Mouse (Mus musculus) activated CD4-positive, CD25-positive, alpha-beta regulatory T cell, adult 4 months (primary cell): ENCODE results near the gene Dgcr2. TPM values are rescaled to one million over a fixed set of nuclear protein-coding genes. Genes with fewer than 3 reads are reported as not detected.

Experiments used
- ATAC-seq: one replicate; pipeline ENCODE4 v1.8.0; 2017
- polyA plus RNA-seq, 2 experiments: library from polyadenylated mRNA; unstranded; fragments of 100-300 nt; shearing (Covaris generic); gene quantifications; one replicate each; pipeline ENCODE4 v1.2.1; 2017

Dgcr2 gene
- polyA plus RNA-seq, 2 experiments from 2014 or later = 17.6 to 20.8 TPM

DNA sequence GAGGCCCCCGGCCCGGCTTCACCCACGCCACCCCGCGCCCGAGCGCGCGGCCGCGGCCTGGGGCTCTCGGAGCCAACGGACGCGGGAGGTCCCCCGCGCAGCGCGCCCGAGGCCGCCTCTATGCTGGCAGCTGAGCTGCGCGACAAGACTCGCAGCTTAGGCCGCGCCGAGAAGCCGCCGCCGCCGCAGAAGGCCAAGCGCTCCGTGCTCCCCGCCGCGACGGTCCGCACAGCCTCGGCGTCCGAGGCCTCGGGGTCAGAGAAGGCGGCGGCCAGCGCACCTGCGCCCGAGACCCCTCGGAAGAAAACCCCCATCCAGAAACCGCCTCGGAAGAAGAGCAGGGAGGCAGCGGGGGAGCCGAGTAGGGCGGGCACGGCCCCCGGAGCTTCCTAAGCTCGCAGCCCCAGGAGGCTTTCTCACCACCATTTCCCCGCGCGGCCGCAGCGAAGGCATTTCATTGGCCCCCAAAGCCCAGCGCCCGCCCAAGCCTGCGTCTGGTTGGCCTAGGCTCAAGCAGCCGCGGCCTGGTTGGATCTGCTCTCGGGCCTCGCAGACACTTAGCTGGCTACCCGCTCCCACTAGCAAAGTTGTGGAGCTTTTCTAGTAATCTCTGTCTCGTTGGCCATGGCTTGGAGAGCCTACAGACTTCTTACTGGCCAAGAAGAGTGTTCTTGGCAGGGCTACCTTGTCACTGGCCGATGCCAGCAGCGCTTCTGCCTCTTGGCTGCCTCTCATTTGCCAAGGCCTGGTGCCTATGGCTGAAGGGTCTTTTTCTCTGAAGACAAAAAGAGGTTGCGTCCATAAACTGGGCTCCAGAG is 91.0 kb downstream of the Dgcr2 start:
- ATAC-seq = peak; percentile 94

DNA sequence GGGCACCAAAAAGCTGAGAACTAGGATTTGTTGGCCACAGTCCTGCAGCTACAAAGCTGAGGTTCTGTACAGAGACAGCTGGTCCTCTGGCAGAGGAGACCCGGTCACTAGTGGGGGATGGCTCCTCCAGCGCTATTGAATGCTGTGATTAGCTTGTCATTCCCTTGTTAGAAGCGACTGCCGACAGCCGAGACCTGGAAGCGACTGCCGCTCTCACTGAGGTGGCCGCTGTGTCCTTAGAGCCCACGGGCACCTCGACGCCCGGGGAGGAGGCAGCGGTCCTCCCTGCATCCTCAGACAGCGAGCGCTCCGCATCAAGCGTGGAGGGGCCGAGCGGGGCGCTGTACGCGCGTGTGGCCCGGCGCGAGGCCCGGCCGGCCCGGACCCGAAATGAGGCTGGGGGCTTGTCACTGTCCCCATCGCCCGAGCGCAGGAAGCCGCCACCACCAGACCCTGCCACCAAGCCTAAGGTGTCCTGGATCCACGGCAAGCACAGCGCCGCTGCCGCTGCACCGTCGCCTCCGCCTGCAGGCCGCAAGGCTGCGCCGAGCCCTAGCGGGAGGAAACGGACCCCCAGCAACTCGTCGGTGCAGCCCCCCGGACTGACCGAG is 91.7 kb downstream of the Dgcr2 start:
- ATAC-seq = peak; percentile 9

DNA sequence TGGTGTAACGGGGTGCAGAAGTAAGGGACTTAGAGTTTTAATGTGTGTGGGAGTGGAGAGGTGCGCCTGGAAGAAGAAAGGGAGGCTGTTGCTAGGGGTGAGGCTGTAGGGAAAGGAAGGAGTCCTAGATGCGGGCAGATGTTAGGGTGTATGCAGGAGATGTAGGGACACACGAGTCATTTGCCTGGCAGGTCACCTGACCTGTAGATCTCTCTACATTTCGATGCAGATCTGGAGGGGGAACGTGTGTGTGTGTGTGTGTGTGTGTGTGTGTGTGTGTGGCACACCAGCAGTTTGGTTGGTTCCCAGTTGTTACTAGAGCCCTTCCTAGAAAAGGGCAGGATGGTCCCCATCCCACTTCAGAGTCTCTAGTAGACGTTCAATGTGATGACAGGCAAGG is 93.4 kb downstream of the Dgcr2 start:
- ATAC-seq = no peak

DNA sequence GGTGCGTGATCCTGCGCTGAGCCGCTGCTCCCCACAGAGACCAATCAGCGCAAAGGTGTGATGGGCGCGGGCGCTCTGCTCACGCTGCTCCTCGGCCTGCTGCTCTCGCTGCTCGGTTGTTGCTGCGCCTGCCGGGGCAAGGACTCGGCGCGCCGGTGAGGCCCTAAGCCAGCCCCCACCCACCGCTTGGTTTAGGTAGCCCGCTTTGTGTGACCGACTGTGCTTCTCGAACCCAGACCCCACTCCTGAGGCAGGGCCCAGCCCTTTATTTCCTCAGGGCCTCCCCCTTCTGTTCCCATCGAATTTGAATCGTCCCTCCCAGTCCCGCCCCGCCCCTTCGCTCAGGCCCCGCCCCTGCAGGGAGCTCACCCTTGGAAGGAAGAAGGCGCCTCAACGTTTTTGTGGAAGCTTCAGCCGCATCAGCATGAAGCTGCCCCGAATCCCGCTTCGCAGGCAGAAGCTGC is 93.9 kb downstream of the Dgcr2 start:
- no peak for ATAC-seq

DNA sequence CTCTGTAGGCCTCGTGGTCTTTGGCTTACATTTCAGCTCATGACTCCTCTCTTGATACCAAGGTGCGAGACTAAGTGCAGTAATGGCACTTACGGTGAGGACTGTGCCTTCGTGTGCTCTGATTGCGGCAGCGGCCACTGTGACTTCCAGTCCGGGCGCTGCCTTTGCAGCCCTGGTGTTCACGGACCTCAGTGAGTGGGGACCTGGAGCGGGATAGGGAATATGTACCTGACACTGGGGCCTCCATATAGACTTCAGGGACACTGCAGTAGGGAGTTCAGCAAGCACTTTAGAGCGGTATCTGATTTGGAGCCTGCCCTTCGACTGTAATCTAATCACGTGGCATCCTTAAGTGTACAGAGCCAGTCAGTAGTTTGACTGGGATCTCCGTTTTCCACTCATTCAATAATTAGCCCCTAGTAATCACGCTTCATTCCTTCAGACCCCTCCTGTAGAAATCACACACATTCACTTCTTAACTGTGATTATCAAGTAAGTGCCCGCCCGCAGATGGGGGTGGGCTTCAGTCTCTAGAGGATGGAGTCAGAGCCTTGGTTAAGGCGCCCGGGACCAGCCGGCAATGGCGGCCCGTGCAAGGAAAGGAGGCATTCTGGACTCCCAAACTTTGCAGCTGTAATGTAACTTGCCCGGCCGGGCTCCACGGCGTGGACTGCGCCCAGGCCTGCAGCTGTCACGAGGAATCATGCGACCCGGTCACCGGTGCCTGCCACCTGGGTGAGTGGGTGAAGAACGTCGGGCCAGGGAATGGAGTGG is 94.5 kb downstream of the Dgcr2 start:
- no peak for ATAC-seq

DNA sequence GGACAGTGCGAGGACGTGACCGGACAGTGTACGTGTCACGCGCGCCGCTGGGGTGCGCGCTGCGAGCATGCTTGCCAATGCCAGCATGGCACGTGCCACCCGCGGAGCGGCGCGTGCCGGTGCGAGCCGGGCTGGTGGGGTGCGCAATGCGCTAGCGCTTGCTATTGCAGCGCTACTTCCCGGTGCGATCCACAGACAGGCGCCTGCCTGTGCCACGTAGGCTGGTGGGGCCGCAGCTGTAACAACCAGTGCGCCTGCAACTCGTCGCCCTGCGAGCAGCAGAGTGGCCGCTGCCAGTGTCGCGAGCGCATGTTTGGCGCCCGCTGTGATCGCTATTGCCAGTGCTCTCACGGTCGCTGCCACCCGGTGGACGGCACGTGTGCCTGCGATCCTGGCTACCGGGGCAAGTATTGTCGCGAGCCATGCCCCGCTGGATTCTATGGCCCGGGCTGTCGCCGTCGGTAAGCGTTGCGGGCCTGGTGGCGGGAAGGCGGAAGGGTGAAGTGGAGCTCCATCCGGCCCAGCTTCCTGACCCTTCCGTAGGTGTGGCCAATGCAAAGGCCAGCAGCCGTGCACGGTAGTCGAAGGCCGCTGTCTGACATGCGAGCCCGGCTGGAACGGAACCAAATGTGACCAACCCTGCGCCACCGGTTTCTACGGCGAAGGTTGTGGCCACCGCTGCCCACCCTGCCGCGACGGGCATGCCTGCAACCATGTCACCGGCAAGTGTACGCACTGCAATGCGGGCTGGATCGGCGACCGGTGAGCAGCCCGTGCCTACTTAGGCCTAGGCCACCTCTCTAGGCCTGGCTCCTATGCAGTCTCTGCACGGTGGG is 95.3 kb downstream of the Dgcr2 start:
- ATAC-seq = no peak

DNA sequence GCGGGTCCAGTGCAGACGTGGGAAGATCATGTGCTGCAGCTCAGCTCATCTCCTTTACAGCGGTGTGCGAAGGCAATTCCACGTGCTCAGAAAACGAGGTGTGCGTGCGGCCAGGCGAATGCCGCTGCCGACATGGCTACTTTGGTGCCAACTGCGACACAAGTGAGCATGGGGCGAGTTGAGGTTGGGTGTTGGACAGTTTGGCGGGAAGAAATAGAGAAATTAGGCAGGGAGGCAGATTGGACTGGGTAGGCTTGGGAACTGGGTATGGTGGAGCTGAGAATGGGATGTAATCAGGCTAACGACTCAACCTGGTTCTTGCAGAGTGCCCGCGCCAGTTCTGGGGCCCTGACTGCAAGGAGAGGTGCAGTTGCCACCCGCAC is 95.9 kb downstream of the Dgcr2 start:
- ATAC-seq = no peak

DNA sequence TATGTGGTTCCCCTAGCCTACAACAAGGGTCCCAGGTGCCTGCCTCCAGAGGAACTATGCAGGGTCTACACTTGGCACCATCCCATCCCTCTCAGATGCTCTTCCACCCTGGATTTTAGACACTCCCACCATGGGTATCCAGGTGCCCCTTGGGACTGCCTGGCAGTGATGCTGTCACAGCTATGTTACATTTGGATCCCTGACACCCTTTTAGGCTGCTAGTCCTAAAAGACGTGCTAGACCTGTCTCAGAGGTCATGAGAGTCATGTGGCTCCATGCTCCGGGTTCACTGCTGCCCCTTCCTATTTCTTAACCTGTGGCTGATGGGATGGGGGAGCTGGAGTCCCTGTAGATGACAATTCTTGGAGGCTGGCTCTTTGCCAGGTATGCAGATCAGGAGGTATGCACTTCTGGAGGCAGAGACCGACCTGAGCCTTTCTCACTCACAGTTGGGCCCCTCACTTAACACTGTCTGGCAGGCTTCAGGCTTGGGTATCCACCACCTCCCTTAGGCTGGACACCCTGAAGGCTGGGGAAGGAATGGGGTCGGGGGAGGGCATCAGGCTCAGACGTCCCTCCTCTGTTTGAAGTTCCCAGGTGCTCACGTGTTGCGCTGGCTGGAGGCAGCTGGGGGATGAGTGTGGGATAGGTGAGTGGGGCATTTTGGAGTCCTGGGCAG is 96.4 kb downstream of the Dgcr2 start:
- ATAC-seq = no peak

DNA sequence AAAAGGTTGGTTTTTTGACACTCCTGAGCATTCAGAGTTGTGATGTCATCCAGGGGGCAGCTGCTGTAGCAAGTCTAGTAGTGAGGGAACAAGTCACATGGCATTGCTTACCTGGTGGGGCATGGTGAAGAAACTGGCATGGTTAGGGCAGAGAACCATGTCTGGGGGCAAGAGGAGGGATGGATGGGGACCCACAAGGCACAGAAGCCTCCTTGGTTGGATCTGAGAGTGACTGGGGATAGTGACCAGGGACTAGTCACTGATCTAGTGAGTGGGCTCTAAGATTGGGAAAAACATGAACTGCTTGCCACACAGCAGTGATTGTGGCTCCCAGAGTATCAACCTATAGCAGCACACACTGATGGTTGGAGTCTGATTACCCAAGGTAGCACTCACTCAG is 98.8 kb downstream of the Dgcr2 start:
- ATAC-seq = no peak

DNA sequence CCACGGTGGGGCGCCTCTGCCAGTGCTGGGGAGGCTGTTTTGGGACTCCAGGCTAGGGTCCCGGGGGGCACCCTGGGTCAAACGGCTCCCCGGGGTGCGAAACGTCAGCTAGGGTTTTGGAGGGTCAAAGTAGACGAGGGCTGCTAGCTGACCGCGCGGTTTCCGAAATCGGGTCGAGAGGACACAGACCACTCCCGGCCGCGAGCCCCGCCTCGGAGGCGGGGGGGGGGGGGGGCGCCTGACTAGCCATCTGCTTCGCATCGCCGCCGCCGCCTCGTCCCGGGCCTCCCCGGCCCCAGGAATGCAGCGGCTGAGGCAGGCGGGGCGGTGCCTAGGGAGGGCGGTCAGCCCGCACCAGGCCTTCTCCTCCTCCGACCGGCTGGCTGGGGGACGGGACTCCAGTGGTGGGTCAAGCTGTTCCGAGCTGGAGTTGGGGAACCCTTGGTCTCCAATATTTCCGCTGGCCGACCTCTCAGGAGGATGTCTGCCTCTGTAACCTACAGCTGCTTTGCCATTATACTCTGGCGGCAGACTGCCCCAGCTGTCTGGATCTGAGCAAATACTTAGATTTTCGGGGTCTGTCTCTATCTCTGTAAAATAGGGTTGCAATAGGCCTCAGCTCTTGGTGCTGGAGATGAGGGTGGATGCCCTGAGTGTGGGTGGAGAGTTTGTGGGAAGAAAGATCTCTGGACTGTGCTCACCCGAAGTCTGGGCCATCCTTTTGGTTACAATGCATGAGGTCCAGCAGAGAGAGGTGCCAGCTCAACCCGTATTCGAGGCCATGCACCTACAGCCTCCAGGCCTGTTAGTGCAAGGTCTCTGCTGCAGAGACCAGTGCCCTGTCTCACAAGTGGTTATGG is 99.8 kb downstream of the Dgcr2 start:
- no peak for ATAC-seq

DNA sequence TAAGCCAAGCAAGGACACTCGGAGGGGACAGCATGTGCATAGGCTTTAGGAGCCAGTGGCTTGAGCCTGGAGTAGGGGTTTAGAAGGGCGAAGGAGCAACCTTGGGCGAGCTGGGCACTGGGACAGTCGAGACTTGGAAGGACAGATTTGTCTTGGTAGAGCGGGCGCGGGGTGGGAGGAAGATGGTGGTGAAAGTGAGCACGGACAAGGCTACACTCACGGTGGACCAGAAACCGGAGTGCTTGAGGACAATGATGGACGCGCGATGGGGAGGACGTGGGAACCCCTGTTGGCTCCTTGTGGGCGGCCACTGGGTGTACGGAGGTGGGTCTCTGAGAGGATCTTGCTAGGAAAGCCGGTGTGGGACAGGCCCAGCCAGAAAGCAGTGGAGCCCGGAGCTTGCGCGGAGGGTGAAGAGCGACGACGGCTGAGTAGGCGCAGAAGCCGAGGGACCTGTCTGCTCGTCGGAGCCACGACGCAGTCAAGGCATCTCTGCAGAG is 100.5 kb downstream of the Dgcr2 start:
- ATAC-seq = no peak

DNA sequence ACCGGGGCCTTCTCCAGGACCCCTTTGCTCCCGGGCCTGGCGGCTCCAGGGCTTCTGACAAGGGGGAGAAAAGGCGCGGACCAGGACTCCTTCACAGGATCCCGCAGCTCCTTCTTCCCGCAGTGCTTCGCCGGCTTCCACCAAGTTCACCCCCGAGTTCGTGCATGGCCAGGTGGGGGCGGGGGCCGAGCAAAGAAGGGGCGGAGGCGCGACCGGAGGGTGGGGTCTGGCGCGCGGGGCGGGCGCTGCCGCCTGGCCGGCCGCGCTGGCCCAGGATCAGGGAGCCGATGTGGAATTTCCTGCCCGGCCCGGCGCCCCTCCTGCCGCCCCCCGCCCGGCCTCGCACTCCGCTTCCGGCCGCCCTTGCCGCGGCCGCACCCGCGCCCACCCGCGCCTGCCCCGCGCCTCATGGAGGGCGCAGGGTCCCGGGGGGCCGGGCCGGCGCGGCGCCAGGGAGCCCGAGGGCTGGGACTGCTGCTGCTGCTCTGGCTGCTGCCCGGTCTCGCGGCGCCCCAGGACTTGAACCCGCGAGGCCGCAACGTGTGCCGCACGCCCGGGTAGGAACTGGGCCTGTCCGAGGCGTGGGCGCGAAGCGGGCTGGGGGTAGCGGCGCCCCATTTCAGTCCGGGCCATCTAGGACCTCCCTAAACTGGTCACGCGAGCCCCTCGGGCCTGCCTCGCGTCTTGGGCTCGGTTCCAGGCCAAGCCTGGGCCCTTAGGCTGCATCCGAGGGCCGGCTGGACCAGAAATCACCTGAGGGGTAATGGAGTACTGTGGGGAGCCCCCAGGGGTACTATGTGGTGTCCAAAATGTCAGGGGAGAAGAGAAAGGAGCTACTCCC is 101.2 kb downstream of the Dgcr2 start, which contains the start of gene Scarf2:
TSS of gene Scarf2 (plus strand) at position 312 of the 841 bp plus-strand sequence.
- no peak for ATAC-seq

DNA sequence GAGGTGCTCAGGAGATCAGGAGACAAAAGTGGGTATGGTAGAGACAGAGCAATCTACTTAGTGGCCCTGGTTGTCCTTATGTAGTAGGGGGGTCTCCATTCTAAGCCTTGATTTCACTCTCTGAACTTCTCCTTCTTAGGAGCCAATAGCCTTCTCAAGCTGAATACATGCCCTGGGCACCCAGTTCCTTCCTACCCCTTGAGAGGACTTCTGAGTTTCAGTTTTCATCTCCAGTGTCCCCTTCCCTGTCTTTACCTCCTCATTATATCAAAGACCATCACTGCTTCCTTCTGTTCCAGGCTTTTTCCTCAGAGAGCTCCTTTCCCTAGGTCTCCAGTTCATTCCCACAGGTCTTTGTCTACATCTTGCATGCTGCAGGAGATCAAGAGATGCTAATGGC is 101.8 kb downstream of the Dgcr2 start:
- ATAC-seq = no peak

DNA sequence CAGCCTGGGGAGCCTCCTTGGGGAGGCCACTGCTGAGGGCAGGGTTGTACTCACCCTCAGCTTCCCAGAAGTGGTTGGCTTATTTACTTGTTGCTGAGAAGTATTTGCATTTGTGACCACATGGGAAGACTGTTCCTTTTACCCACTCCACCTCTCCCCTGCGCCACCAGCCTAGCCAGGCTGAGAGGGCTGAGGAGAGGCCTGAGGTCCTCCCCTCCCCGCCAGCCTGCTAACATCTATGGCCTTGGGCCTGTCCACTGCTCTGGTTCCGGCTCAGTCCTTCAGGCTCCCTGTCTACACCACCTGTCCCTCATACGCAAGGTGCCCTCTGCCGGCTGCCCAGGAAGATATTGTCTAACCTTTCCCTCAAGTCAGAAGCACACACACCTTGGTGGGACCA is 102.7 kb downstream of the Dgcr2 start:
- ATAC-seq = no peak

DNA sequence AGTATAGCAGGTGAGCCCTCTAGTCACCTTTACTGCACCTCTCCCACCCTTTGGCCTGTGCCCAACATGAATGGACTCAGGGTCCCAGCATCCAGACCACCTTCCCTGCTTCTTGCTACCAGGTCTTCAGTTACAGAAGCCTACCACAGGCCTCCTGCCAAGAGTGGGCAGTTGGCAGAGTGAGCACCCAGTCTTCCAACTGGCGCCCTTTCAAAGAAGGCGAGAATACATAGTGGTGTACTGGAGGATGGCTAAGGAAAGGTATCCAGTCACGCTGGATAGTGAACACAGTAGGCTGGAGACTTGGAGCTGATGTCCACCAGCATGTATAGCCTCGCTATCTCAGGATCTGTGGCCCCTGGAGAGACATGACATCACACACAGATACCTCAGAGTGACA is 104.3 kb downstream of the Dgcr2 start:
- no peak for ATAC-seq

DNA sequence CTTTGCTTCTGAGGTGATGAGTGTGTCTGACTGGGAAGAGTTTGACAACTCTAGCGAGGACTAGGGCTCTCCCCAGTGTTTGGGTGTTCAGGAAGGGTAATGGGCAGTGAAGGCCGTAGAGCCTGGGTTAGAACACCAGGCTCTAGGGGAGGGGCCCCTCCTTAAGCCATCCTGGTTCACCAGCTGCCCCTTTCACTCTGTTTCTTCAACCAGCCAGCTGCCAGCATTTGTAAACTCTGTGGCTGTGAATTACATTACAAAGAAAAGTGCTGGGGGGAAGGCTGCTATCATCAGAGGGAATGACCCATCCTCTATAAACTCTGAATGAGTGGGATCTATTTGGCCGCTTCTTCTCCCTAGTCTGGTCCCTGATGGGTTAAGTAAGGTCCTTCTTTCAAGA is 105.6 kb downstream of the Dgcr2 start:
- ATAC-seq = no peak
